Mouse (Mus musculus) adipocyte (in vitro differentiated cells): ENCODE data around the gene Washc4.

Source experiments
- DNase-seq: peaks from one replicate; pipeline ENCODE4 v3.0.0-alpha.2; 2016; ENCODE audit warnings: low spot score

The Washc4 gene

DNA sequence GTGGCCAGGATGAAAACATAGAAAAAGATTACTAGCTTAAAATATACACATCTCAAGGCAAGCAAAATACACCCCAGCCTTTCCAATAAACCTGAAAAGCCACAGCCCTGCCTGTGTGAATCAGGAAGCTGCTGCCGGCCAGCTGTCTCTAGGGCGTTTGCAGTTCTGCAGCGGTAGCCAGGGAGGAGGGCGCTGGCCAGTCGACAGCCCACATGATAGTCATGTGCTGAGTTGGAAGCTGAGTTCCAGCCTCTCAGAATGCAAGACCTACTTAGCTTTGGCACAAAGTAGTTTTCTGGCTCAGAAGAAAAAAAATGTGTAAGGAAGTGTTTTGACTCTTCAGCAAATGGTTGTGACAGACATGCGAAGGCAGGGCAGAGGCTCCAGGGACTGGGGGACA lies 93.7 kb downstream of the Washc4 start:
- DNase-seq = peak; percentile 95

DNA sequence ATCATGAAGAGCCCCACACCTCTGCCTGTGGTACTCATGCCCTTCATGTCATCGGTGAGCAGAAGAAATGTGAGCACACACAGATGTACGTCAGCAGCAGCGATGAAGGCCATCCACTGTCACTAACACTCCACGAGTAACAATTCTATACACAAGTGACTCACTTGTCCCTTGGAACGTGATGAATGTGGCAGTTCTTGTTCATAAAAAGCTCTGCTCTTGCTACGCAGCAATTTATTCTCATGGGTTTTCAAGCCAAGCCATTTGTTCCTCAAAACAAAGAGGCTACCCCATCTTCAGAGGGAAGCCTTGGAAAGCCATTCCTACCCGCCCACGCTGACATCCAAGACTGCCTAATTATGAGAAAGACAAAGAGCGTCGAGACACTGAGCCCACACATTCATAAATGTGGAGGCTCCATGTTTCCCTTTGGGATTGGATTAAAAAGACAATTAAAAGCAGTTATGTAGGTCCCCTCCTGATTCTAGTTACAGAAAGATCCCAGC lies 96.4 kb downstream of the Washc4 start:
- DNase-seq = no peak

DNA sequence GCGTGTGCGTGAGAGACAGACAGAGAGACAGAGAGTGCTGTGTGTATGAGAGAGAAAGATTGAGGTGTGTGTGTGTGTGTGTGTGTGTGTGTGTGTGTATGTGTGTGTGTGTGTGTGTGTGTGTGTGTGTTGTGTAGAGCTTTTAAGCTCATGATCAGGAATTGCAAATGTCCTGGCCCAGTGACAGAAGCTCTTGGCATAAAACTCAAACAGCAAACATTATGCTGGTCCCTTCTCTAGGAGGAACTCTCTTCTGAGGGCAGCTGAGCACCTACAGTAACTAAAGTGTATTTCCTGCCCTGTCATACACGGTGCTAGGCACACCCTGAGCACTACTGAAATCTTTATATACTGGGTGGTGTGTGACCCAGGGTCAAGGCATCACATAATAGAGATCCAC lies 98.1 kb downstream of the Washc4 start:
- peak; percentile 53 for DNase-seq

DNA sequence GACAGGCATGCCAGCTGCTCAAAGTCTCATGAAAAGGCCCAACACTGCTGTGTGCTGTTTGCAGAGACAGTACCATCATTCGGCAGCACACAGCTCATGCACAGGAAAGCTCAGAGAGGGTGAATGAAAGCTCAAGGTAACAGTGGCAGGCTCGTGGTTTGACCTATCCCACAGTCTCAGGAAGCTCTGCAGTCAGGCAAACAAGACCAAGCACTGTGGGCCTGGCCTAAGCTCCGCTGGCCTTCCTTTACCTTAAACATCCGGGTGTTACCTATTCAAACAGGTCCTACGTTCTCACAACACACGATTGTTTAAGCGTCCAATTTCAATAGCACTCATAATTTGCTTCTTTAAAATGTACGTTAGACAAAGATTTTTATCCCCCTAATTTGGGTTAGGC lies 100.6 kb downstream of the Washc4 start:
- DNase-seq = no peak

DNA sequence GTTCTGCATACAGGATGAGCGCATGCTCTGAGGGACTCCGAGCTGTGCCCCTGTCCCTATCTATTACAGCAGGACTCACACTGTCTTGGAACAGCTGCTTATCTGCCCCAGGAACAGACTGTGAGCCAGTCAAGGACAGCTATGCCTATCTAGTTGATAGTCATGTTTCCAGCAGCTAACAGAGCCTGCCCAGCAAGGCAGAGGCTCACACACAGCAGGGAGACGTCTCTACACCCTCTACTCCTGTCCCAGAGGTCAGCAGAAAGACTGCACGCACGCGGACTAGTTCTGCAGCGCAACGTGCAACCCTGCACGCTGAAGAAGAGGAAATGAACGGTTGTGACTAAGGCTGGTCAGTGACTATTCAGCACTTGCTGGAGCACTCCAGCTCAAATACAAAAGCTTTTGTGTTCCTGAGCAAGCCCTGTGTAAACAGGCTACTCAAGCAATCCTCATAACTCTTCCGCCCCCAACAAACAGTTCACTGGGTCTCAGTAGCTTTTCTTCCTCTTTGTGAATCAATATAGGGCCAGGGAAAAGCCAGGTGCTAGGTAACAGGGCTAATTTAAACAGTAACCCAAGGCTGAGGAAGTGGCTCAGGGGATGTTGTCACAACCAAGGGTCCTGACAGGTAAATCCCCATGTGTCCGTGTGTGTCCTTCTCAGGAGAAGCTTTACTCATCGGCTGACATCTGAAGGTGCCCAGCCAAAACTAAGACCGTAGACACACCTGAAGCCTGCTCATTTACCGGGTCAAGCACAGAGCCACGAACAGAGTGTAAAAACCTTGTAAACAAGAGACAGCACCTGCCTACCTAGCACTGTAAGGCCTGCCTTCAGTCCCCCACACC lies 101.5 kb downstream of the Washc4 start:
- DNase-seq = no peak

DNA sequence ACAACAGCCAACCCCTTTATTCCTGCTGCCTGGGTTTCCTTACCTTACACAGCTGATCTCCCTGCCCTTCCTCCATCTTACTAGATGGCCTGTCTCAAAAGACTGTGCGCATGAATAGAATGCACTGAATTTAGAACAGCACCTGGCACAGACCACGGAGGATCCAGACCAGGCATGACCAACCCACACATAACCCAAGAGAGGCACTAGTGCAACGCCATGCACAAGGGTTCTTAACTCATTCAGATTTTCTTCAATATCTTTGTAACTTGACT lies 102.1 kb downstream of the Washc4 start:
- DNase-seq = no peak
